ENCODE assay signal across 17 mouse cellular contexts in genomic region chr9:74707608-74708007, GRCm38 (mm10).
DNase-seq lines count a peak whose midpoint lies in the region; ATAC-seq and TF ChIP-seq lines count a peak whose summit lies in the region.
"Had no signal": no experiment of that assay in that cellular context is flagged by ENCODE, and none has a peak within 500 bp of the region (broad histone marks: within the 10 kb centered on the region; RNA-seq: fewer than 3 reads in every experiment).

No protein-coding gene starts in this region.

- peak; percentile 98 for ATAC-seq in kidney, embryonic 14.5 days (ENCODE audit: low FRiP score, low TSS enrichment)
- no peak for ATAC-seq in midbrain, embryonic 16.5 days
- ATAC-seq in Patski: peak; percentile 21
- ATAC-seq: forebrain, embryonic 15.5 days; hindbrain, postnatal 0 days had no signal

- in situ Hi-C loops in Patski (cut with MboI; ENCODE audit: low pct_unique_long_range_greater_than_20kb): no loop called here

- 0 out of 2 replicates have a peak, but pooled peaks cover 5% of the 10 kb centered on the region for H3K27me3 ChIP-seq in kidney, embryonic 14.5 days (ENCODE audit: control insufficient read depth, insufficient read depth, low read length)
- H3K27me3 ChIP-seq in midbrain, embryonic 10.5 days (ENCODE audit: low read depth, poor library complexity, severe bottlenecking): no peaks in the 10 kb centered on the region
- no peaks in the 10 kb centered on the region for H3K27me3 ChIP-seq in midbrain, embryonic 16.5 days (ENCODE audit: control insufficient read depth, insufficient read depth, low read depth, low read length)
- H3K27me3 ChIP-seq in Patski: no peaks in the 10 kb centered on the region
- H3K27me3 ChIP-seq: embryonic facial prominence, embryonic 12.5 days; forebrain, embryonic 15.5 days; heart, embryonic 13.5 days had no signal

- no peak for TF ChIP-seq CTCF in Patski (IDR thresholded peaks at IDR 0.05)
- TF ChIP-seq CTCF in brain, embryonic 14.5 days (IDR thresholded peaks at IDR 0.05; ENCODE audit: borderline replicate concordance, extremely low read depth, insufficient read depth, insufficient read length): no peak

- POLR2A ChIA-PET in Patski (lab: Charles Lee): no interaction called here

- no peaks in the 10 kb centered on the region for H3K36me3 ChIP-seq in kidney, embryonic 14.5 days (ENCODE audit: control insufficient read depth, insufficient read depth, low read length)
- H3K36me3 ChIP-seq in midbrain, embryonic 10.5 days: no peaks in the 10 kb centered on the region
- H3K36me3 ChIP-seq in midbrain, embryonic 16.5 days (ENCODE audit: control insufficient read depth, insufficient read depth, low read length): no peaks in the 10 kb centered on the region
- H3K36me3 ChIP-seq: embryonic facial prominence, embryonic 12.5 days; forebrain, embryonic 15.5 days; heart, embryonic 13.5 days had no signal

- no peak overlapping the region for H3K9ac ChIP-seq in kidney, embryonic 14.5 days (ENCODE audit: low read depth, low read length)
- H3K9ac ChIP-seq in midbrain, embryonic 16.5 days (ENCODE audit: low read depth, low read length): no peak overlapping the region
- H3K9ac ChIP-seq: embryonic facial prominence, embryonic 12.5 days; forebrain, embryonic 15.5 days; heart, embryonic 13.5 days had no signal

- DNase-seq in kidney, postnatal 36 days: no peak
- no peak for DNase-seq in midbrain, embryonic 10.5 days (ENCODE audit: low spot score)
- DNase-seq in Patski (ENCODE audit: low read depth, low spot score): no peak
- DNase-seq in brain, embryonic 14.5 days (ENCODE audit: low read depth): peak; percentile 14
- DNase-seq: adrenal gland, postnatal 10 days; cerebellum, adult 11-12 months; cerebellum, adult 9-10 months; cerebellum, postnatal 25 days; gastrocnemius, postnatal 36 days; heart, adult 11 months; heart, postnatal 36 days had no signal

- no peak overlapping the region for H3K27ac ChIP-seq in kidney, embryonic 14.5 days (ENCODE audit: low read depth, low read length)
- peak overlapping the region; percentile 73; the same call in 1 of the 2 replicates for H3K27ac ChIP-seq in midbrain, embryonic 10.5 days (replicated peaks)
- no peak overlapping the region for H3K27ac ChIP-seq in midbrain, embryonic 16.5 days (ENCODE audit: low read length)
- H3K27ac ChIP-seq: embryonic facial prominence, embryonic 12.5 days; forebrain, embryonic 15.5 days; heart, embryonic 13.5 days; hindbrain, postnatal 0 days had no signal

- no peak for TF ChIP-seq POLR2A in brain, embryonic 14.5 days (IDR thresholded peaks at IDR 0.05; ENCODE audit: borderline replicate concordance, extremely low read depth, insufficient read depth, insufficient read length, poor library complexity, severe bottlenecking)

- no peaks in the 10 kb centered on the region for H3K9me3 ChIP-seq in kidney, embryonic 14.5 days (ENCODE audit: control insufficient read depth, low read length)
- no peaks in the 10 kb centered on the region for H3K9me3 ChIP-seq in midbrain, embryonic 10.5 days (replicated peaks)
- H3K9me3 ChIP-seq in midbrain, embryonic 16.5 days (replicated peaks; ENCODE audit: control insufficient read depth, low read length, poor library complexity, severe bottlenecking): no peaks in the 10 kb centered on the region
- H3K9me3 ChIP-seq: embryonic facial prominence, embryonic 12.5 days; forebrain, embryonic 15.5 days; heart, embryonic 13.5 days had no signal

- H3K4me2 ChIP-seq in kidney, embryonic 14.5 days (replicated peaks; ENCODE audit: low read depth, low read length): no peak overlapping the region
- H3K4me2 ChIP-seq in midbrain, embryonic 16.5 days (ENCODE audit: low read length): no peak overlapping the region
- H3K4me2 ChIP-seq: embryonic facial prominence, embryonic 12.5 days; forebrain, embryonic 15.5 days; heart, embryonic 13.5 days had no signal

- CTCF ChIA-PET in Patski (lab: Charles Lee): no interaction called here

- H3K4me1 ChIP-seq in kidney, embryonic 14.5 days (ENCODE audit: control insufficient read depth, insufficient read depth, low read length): no peaks in the 10 kb centered on the region
- peaks cover 30% of the 10 kb centered on the region for H3K4me1 ChIP-seq in midbrain, embryonic 10.5 days
- peaks cover 7% of the 10 kb centered on the region; the same call in 1 of the 2 replicates for H3K4me1 ChIP-seq in midbrain, embryonic 16.5 days (ENCODE audit: control insufficient read depth, insufficient read depth, low read length)
- H3K4me1 ChIP-seq: embryonic facial prominence, embryonic 12.5 days; forebrain, embryonic 15.5 days; heart, embryonic 13.5 days had no signal

- 15% methylated on average over 1 of the region's 1 CpGs for WGBS in kidney, embryonic 14.5 days
- 17% methylated on average over 1 of the region's 1 CpGs for WGBS in midbrain, embryonic 10.5 days
- 19% methylated on average over 1 of the region's 1 CpGs for WGBS in midbrain, embryonic 16.5 days

- no peak overlapping the region for H3K4me3 ChIP-seq in kidney, embryonic 14.5 days (ENCODE audit: low read length)
- H3K4me3 ChIP-seq in midbrain, embryonic 10.5 days: no peak overlapping the region
- no peak overlapping the region for H3K4me3 ChIP-seq in midbrain, embryonic 16.5 days (ENCODE audit: low read depth, low read length)
- H3K4me3 ChIP-seq: embryonic facial prominence, embryonic 12.5 days; forebrain, embryonic 15.5 days; heart, embryonic 13.5 days had no signal
